Mouse (Mus musculus): ENCODE measurements around the gene Krba1. TPM values are rescaled to one million over a fixed set of nuclear protein-coding genes. Genes with fewer than 3 reads are reported as not detected.
A peak's percentile ranks its signal among the peaks of the same experiment; 100 is the strongest.

The Krba1 gene
- polyA plus RNA-seq, 1 experiment from 2014 or later = 1.9 TPM

- no peak for ATAC-seq (ENCODE audit: low read depth)
- H3K9ac ChIP-seq (ENCODE audit: low read depth, low read length) = no peak overlapping the region
- H3K27me3 ChIP-seq (ENCODE audit: control insufficient read depth, insufficient read depth, low read depth, low read length) = no peaks in the 10 kb centered on the region
- no peak overlapping the region for H3K4me2 ChIP-seq (ENCODE audit: low read depth, low read length)
- H3K36me3 ChIP-seq (ENCODE audit: control insufficient read depth, insufficient read depth) = no peaks in the 10 kb centered on the region
- peaks cover 3% of the 10 kb centered on the region for H3K4me1 ChIP-seq (ENCODE audit: control insufficient read depth, low read depth, low read length)
- H3K27ac ChIP-seq (ENCODE audit: low read length) = no peak overlapping the region
- 68% methylated on average over 13 of the region's 13 CpGs for WGBS (ENCODE audit: insufficient replicate concordance)
- H3K4me3 ChIP-seq (ENCODE audit: low read depth, low read length) = no peak overlapping the region
- no peaks in the 10 kb centered on the region for H3K9me3 ChIP-seq (replicated peaks; ENCODE audit: control insufficient read depth, low read length)
Measured at GRCm38 (mm10) chr6:48464966-48465679, 69.7 kb downstream of the Krba1 start.

GRCm38 (mm10) chr6:48466715-48467114 lies 71.3 kb downstream of the Krba1 start:
- Histone ChIP-seq H3K4me2 (ENCODE audit: low read depth, low read length) (no peak overlapping the region), H3K9me3 (replicated peaks; ENCODE audit: control insufficient read depth, low read length) (no peaks in the 10 kb centered on the region), H3K36me3 (ENCODE audit: control insufficient read depth, insufficient read depth) (no peaks in the 10 kb centered on the region), H3K4me1 (ENCODE audit: control insufficient read depth, low read depth, low read length) (peaks cover 3% of the 10 kb centered on the region), H3K27me3 (ENCODE audit: control insufficient read depth, insufficient read depth, low read depth, low read length) (no peaks in the 10 kb centered on the region), H3K27ac (ENCODE audit: low read length) (no peak overlapping the region), H3K9ac (ENCODE audit: low read depth, low read length) (no peak overlapping the region), H3K4me3 (ENCODE audit: low read depth, low read length) (no peak overlapping the region)
- peak; percentile 16; the same call in 1 of the 2 replicates for ATAC-seq (ENCODE audit: low read depth)
- 37% methylated on average over 6 of the region's 6 CpGs for whole genome bisulfite sequencing (ENCODE audit: insufficient replicate concordance)

- ATAC-seq (ENCODE audit: low read depth) = no peak
- no peaks in the 10 kb centered on the region for H3K9me3 ChIP-seq (replicated peaks; ENCODE audit: control insufficient read depth, low read length)
- H3K4me2 ChIP-seq (ENCODE audit: low read depth, low read length) = no peak overlapping the region
- no peak overlapping the region for H3K27ac ChIP-seq (ENCODE audit: low read length)
- no peak overlapping the region for H3K4me3 ChIP-seq (ENCODE audit: low read depth, low read length)
- no peak overlapping the region for H3K9ac ChIP-seq (ENCODE audit: low read depth, low read length)
- 60% methylated on average over 7 of the region's 7 CpGs for WGBS (ENCODE audit: insufficient replicate concordance)
- no peaks in the 10 kb centered on the region for H3K36me3 ChIP-seq (ENCODE audit: control insufficient read depth, insufficient read depth)
- peaks cover 3% of the 10 kb centered on the region for H3K4me1 ChIP-seq (ENCODE audit: control insufficient read depth, low read depth, low read length)
- H3K27me3 ChIP-seq (ENCODE audit: control insufficient read depth, insufficient read depth, low read depth, low read length) = no peaks in the 10 kb centered on the region
Measured at GRCm38 (mm10) chr6:48467490-48467889, 72.1 kb downstream of the Krba1 start.

Small RNA genes lying within 50 kb of the gene (microRNA-seq; reads per million reads assigned to microRNA genes)
- not detected for gene Gm24325

Other genes starting within 250 kb of the Krba1 start
- gene Zfp467, start 50.2 kb downstream of the Krba1 start, polyA plus RNA-seq (2015; fragmentation: Nextera tagmentation; extraction: Ambion mirVana) = 2.8 and 3.3 TPM in 2 replicates
- 0.01 and 0.06 TPM in 2 replicates for gene Sspo, start 52.6 kb downstream of the Krba1 start, polyA plus RNA-seq (2015; fragmentation: Nextera tagmentation; extraction: Ambion mirVana)
- gene Atp6v0e2, start 142.0 kb downstream of the Krba1 start, polyA plus RNA-seq (2015; fragmentation: Nextera tagmentation; extraction: Ambion mirVana) = 0.84 and 1.0 TPM in 2 replicates
- gene Lrrc61, start 159.2 kb downstream of the Krba1 start, polyA plus RNA-seq (2015; fragmentation: Nextera tagmentation; extraction: Ambion mirVana) = 1.8 and 2.1 TPM in 2 replicates
- 53.4 and 57.0 TPM in 2 replicates for gene Rarres2, start 177.2 kb downstream of the Krba1 start, polyA plus RNA-seq (2015; fragmentation: Nextera tagmentation; extraction: Ambion mirVana)
- gene Gm45021, start 194.0 kb downstream of the Krba1 start, polyA plus RNA-seq (2015; fragmentation: Nextera tagmentation; extraction: Ambion mirVana) = not detected in 2 replicates
- gene Repin1, start 198.3 kb downstream of the Krba1 start, polyA plus RNA-seq (2015; fragmentation: Nextera tagmentation; extraction: Ambion mirVana) = 11.7 and 14.0 TPM in 2 replicates
- gene Gm44965, start 198.4 kb downstream of the Krba1 start, polyA plus RNA-seq (2015; fragmentation: Nextera tagmentation; extraction: Ambion mirVana) = not detected in 2 replicates
- gene Zfp775, start 206.5 kb downstream of the Krba1 start, polyA plus RNA-seq (2015; fragmentation: Nextera tagmentation; extraction: Ambion mirVana) = 2.2 and 2.3 TPM in 2 replicates
- gene AI854703, start 231.2 kb downstream of the Krba1 start, polyA plus RNA-seq (2015; fragmentation: Nextera tagmentation; extraction: Ambion mirVana) = 0.13 and 0.19 TPM in 2 replicates

Measured in liver, embryonic 16.5 days (tissue).